Comparison of ENCODE assay signal across 8 mouse cellular contexts in the genomic region with DNA sequence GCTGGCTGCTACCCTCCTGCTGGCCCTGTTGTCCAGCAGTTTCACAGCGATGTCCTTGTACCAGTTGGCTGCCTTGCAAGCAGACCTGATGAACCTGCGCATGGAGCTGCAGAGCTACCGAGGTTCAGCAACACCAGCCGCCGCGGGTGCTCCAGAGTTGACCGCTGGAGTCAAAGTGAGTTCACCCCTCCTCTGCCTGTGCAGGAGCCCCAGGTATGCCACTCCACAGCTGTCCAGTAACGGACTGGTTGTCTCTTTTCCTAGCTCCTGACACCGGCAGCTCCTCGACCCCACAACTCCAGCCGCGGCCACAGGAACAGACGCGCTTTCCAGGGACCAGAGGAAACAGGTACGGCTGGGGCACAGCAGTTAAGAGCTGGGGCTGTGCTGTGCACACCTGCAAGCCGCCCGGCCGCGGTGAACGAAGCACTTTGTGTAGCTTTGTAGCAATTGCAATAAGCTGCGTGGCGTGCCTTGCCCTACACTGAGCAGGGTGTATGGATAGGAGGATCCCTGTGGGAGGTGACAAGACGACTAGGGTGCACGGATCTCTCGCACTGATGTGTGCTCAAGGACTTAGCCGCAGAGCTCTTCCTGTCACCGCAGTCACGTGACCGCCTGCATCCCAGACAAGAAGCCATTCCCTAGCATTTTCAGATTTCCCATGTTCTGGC. TPM values are rescaled to one million over a fixed set of nuclear protein-coding genes. Genes with fewer than 3 reads are reported as not detected.
DNase-seq lines count a peak whose midpoint lies in the region; ATAC-seq and TF ChIP-seq lines count a peak whose summit lies in the region.

No protein-coding gene starts in this region.

- WGBS in forebrain, embryonic 13.5 days, result 4% methylated on average over 29 of the region's 29 CpGs
- 4% methylated on average over 29 of the region's 29 CpGs for WGBS in hindbrain, postnatal 0 days
- 5% methylated on average over 29 of the region's 29 CpGs for WGBS in midbrain, embryonic 13.5 days

- intact Hi-C loops in gastrocnemius, postnatal 14 days (cut with DNase I; ENCODE audit: low total_unique reads), result no loop called here
- intact Hi-C loops in left cerebral cortex, postnatal 25 days (cut with DNase I), result no loop called here

- no peak overlapping the region for H3K27ac ChIP-seq in forebrain, embryonic 13.5 days
- no peak overlapping the region for H3K27ac ChIP-seq in hindbrain, postnatal 0 days
- H3K27ac ChIP-seq in midbrain, embryonic 13.5 days, result no peak overlapping the region

- peak; percentile 82 for ATAC-seq in forebrain, embryonic 13.5 days
- peak; percentile 71 for ATAC-seq in hindbrain, postnatal 0 days
- peak; percentile 82 for ATAC-seq in midbrain, embryonic 13.5 days

- H3K27me3 ChIP-seq in forebrain, embryonic 13.5 days, result 0 out of 2 replicates have a peak, but pooled peaks cover 3% of the 10 kb centered on the region
- no peaks in the 10 kb centered on the region for H3K27me3 ChIP-seq in hindbrain, postnatal 0 days (ENCODE audit: insufficient read depth, low read length)
- H3K27me3 ChIP-seq in midbrain, embryonic 13.5 days, result peaks cover 23% of the 10 kb centered on the region

- H3K9ac ChIP-seq in forebrain, embryonic 13.5 days, result peak overlapping the region; percentile 59
- H3K9ac ChIP-seq in hindbrain, postnatal 0 days (replicated peaks; ENCODE audit: low read length), result peak overlapping the region; percentile 29
- H3K9ac ChIP-seq in midbrain, embryonic 13.5 days (replicated peaks), result peak overlapping the region; percentile 62

- DNase-seq in gastrocnemius, postnatal 14 days, result peak; percentile 9
- DNase-seq in gastrocnemius, adult 8-10 months (ENCODE audit: low spot score in 2 of 2), result no peak
- peak; percentile 86 for DNase-seq in brain, embryonic 14.5 days (ENCODE audit: low read depth)
- peak; percentile 57 for DNase-seq in hindbrain, postnatal 0 days (ENCODE audit: low spot score)
- DNase-seq in left cerebral cortex, postnatal 25 days (ENCODE audit: low spot score in 2 of 2), result peak; percentile 59 to 62
- DNase-seq in testis, postnatal 10 days (ENCODE audit: low spot score), result peak; percentile 40

- H3K4me1 ChIP-seq in forebrain, embryonic 13.5 days, result peaks cover 5% of the 10 kb centered on the region; the same call in 1 of the 2 replicates
- H3K4me1 ChIP-seq in hindbrain, postnatal 0 days (ENCODE audit: insufficient read depth, low read length), result 0 out of 2 replicates have a peak, but pooled peaks cover 10% of the 10 kb centered on the region
- H3K4me1 ChIP-seq in midbrain, embryonic 13.5 days (replicated peaks), result peaks cover 14% of the 10 kb centered on the region

- H3K9me3 ChIP-seq in forebrain, embryonic 13.5 days (replicated peaks), result no peaks in the 10 kb centered on the region
- H3K9me3 ChIP-seq in hindbrain, postnatal 0 days (ENCODE audit: low read length), result no peaks in the 10 kb centered on the region
- no peaks in the 10 kb centered on the region for H3K9me3 ChIP-seq in midbrain, embryonic 13.5 days

- no peak for TF ChIP-seq CTCF in brain, embryonic 14.5 days (IDR thresholded peaks at IDR 0.05; ENCODE audit: borderline replicate concordance, extremely low read depth, insufficient read depth, insufficient read length)
- TF ChIP-seq CTCF in hindbrain, postnatal 0 days (IDR thresholded peaks at IDR 0.05; ENCODE audit: low read depth), result no peak

- no peaks in the 10 kb centered on the region for H3K36me3 ChIP-seq in forebrain, embryonic 13.5 days (ENCODE audit: poor library complexity, severe bottlenecking)
- H3K36me3 ChIP-seq in hindbrain, postnatal 0 days (ENCODE audit: insufficient read depth, low read length), result no peaks in the 10 kb centered on the region
- no peaks in the 10 kb centered on the region for H3K36me3 ChIP-seq in midbrain, embryonic 13.5 days

- H3K4me2 ChIP-seq in forebrain, embryonic 13.5 days, result peak overlapping the region; percentile 72
- peak overlapping the region; percentile 61 for H3K4me2 ChIP-seq in hindbrain, postnatal 0 days (ENCODE audit: low read depth, low read length)
- H3K4me2 ChIP-seq in midbrain, embryonic 13.5 days (replicated peaks), result peak overlapping the region; percentile 73

- peak overlapping the region; percentile 43 for H3K4me3 ChIP-seq in forebrain, embryonic 13.5 days
- H3K4me3 ChIP-seq in hindbrain, postnatal 0 days (ENCODE audit: low read length), result peak overlapping the region; percentile 33
- peak overlapping the region; percentile 48 for H3K4me3 ChIP-seq in midbrain, embryonic 13.5 days (replicated peaks)

- no peak for TF ChIP-seq POLR2A in brain, embryonic 14.5 days (IDR thresholded peaks at IDR 0.05; ENCODE audit: borderline replicate concordance, extremely low read depth, insufficient read depth, insufficient read length, poor library complexity, severe bottlenecking)

RNA-seq across cellular contexts. Expression of gene Tnfsf13b, which starts 0.9 kb away (rescaled TPM):
- under 1 TPM; 0.60 to 0.74 TPM for total RNA-seq in gastrocnemius, postnatal 14 days (2021)
- total RNA-seq in gastrocnemius, adult 8-10 months (2022), result 1 to 10 TPM in 2 of 4 experiments, under 1 TPM in 2; 0.47 to 1.0 (median 0.83) TPM
- 0.35 and 0.64 TPM in 2 replicates for polyA plus RNA-seq in brain, embryonic 14.5 days (2012; rRNA removed)
- polyA plus RNA-seq in forebrain, embryonic 13.5 days (2015; fragmentation: Nextera tagmentation; extraction: Ambion mirVana), result 0.23 and 0.25 TPM in 2 replicates
- total RNA-seq in hindbrain, postnatal 0 days (2014; rRNA removed), result 0.14 and 0.47 TPM in 2 replicates
- polyA plus RNA-seq in hindbrain, postnatal 0 days (2015; fragmentation: Nextera tagmentation; extraction: Ambion mirVana), result 0.93 and 1.2 TPM in 2 replicates
- 1 to 10 TPM; 2.4 to 3.1 TPM for total RNA-seq in left cerebral cortex, postnatal 25 days (2021)
- polyA plus RNA-seq in midbrain, embryonic 13.5 days (2015; fragmentation: Nextera tagmentation; extraction: Ambion mirVana), result 0.32 and 0.34 TPM in 2 replicates

RNA-seq across cellular contexts. Expression of gene Abhd13, which starts 29.6 kb away (rescaled TPM):
- 1 to 10 TPM; 9.5 to 9.7 TPM for total RNA-seq in gastrocnemius, postnatal 14 days (2021)
- total RNA-seq in gastrocnemius, adult 8-10 months (2022), result 1 to 10 TPM; 6.2 to 7.4 (median 6.8) TPM
- 10.0 and 11.5 TPM in 2 replicates for polyA plus RNA-seq in brain, embryonic 14.5 days (2012; rRNA removed)
- polyA plus RNA-seq in forebrain, embryonic 13.5 days (2015; fragmentation: Nextera tagmentation; extraction: Ambion mirVana), result 13.5 and 15.1 TPM in 2 replicates
- 21.3 and 24.5 TPM in 2 replicates for total RNA-seq in hindbrain, postnatal 0 days (2014; rRNA removed)
- polyA plus RNA-seq in hindbrain, postnatal 0 days (2015; fragmentation: Nextera tagmentation; extraction: Ambion mirVana), result 13.1 and 13.4 TPM in 2 replicates
- total RNA-seq in left cerebral cortex, postnatal 25 days (2021), result 10 to 100 TPM; 31.5 to 32.3 TPM
- polyA plus RNA-seq in midbrain, embryonic 13.5 days (2015; fragmentation: Nextera tagmentation; extraction: Ambion mirVana), result 13.8 and 14.4 TPM in 2 replicates

RNA-seq across cellular contexts. Expression of gene Lig4, which starts 29.6 kb away (rescaled TPM):
- total RNA-seq in gastrocnemius, postnatal 14 days (2021), result 1 to 10 TPM; 3.4 to 3.5 TPM
- total RNA-seq in gastrocnemius, adult 8-10 months (2022), result 1 to 10 TPM; 4.6 to 6.1 (median 5.1) TPM
- 7.4 and 10.7 TPM in 2 replicates for polyA plus RNA-seq in brain, embryonic 14.5 days (2012; rRNA removed)
- polyA plus RNA-seq in forebrain, embryonic 13.5 days (2015; fragmentation: Nextera tagmentation; extraction: Ambion mirVana), result 10.5 and 11.0 TPM in 2 replicates
- 3.3 and 4.0 TPM in 2 replicates for total RNA-seq in hindbrain, postnatal 0 days (2014; rRNA removed)
- polyA plus RNA-seq in hindbrain, postnatal 0 days (2015; fragmentation: Nextera tagmentation; extraction: Ambion mirVana), result 5.7 and 6.1 TPM in 2 replicates
- total RNA-seq in left cerebral cortex, postnatal 25 days (2021), result 10 to 100 TPM; 11.1 to 11.7 TPM
- 11.4 and 13.6 TPM in 2 replicates for polyA plus RNA-seq in midbrain, embryonic 13.5 days (2015; fragmentation: Nextera tagmentation; extraction: Ambion mirVana)

Comparison
In these comparisons a context has a peak if more than half of its experiments do, and no peak if none do; other contexts are left out.
1. DNase-seq: peak in gastrocnemius, postnatal 14 days (single experiment), brain, embryonic 14.5 days (single experiment), hindbrain, postnatal 0 days (single experiment), left cerebral cortex, postnatal 25 days (2 of 2) and testis, postnatal 10 days (single experiment); none in gastrocnemius, adult 8-10 months (0 of 2).
2. Peak in every context shown above with its lines, with median percentiles within 50 percentile points of each other: ATAC-seq, H3K4me2 ChIP-seq, H3K4me3 ChIP-seq and H3K9ac ChIP-seq.